Mouse (Mus musculus): ENCODE results near the gene Med8. TPM values are rescaled to one million over a fixed set of nuclear protein-coding genes. Genes with fewer than 3 reads are reported as not detected.

Gene Med8
- polyA plus RNA-seq, 1 experiment from 2014 or later = 101 TPM

- H3K4me3 ChIP-seq (ENCODE audit: low read depth, low read length) = no peak overlapping the region
- peaks cover 4% of the 10 kb centered on the region; the same call in 1 of the 2 replicates for H3K36me3 ChIP-seq (ENCODE audit: control insufficient read depth, insufficient read depth, low read length)
- no peak overlapping the region for H3K9ac ChIP-seq (ENCODE audit: low read depth, low read length)
- no peak overlapping the region for H3K27ac ChIP-seq (ENCODE audit: low read length)
- no peak for ATAC-seq
- 91% methylated on average over 1 of the region's 1 CpGs for WGBS
- H3K4me1 ChIP-seq (ENCODE audit: control insufficient read depth, insufficient read depth, low read length) = peaks cover 10% of the 10 kb centered on the region
- no peak overlapping the region for H3K4me2 ChIP-seq (ENCODE audit: low read length)
- no peaks in the 10 kb centered on the region for H3K27me3 ChIP-seq (ENCODE audit: control insufficient read depth, insufficient read depth, low read depth, low read length)
- H3K9me3 ChIP-seq (replicated peaks; ENCODE audit: control insufficient read depth, low read length, poor library complexity, severe bottlenecking) = no peaks in the 10 kb centered on the region
These were observed 16.2 kb downstream of the Med8 start for GRCm38 (mm10) chr4:118425374-118425773.

GRCm38 (mm10) chr4:118427415-118427767 is 18.3 kb downstream of the Med8 start:
- Histone ChIP-seq H3K4me1 (ENCODE audit: control insufficient read depth, insufficient read depth, low read length) (peaks cover 10% of the 10 kb centered on the region), H3K9ac (ENCODE audit: low read depth, low read length) (peak overlapping the region; percentile 73), H3K27ac (ENCODE audit: low read length) (peak overlapping the region; percentile 12), H3K27me3 (ENCODE audit: control insufficient read depth, insufficient read depth, low read depth, low read length) (no peaks in the 10 kb centered on the region), H3K4me2 (ENCODE audit: low read length) (peak overlapping the region; percentile 72), H3K36me3 (ENCODE audit: control insufficient read depth, insufficient read depth, low read length) (peaks cover 8% of the 10 kb centered on the region; the same call in 1 of the 2 replicates), H3K9me3 (replicated peaks; ENCODE audit: control insufficient read depth, low read length, poor library complexity, severe bottlenecking) (no peaks in the 10 kb centered on the region), H3K4me3 (ENCODE audit: low read depth, low read length) (peak overlapping the region; percentile 45)
- ATAC-seq = peak; percentile 32
- 4% methylated on average over 5 of the region's 5 CpGs for WGBS

GRCm38 (mm10) chr4:118427768-118428451 is 18.8 kb downstream of the Med8 start, which contains the start of gene Elovl1:
Gene Elovl1, plus strand, starts transcription at chr4:118428093.
- Histone ChIP-seq H3K9ac (ENCODE audit: low read depth, low read length) (peak within 1 kb of the TSS; percentile 73), H3K4me2 (ENCODE audit: low read length) (peak within 1 kb of the TSS; percentile 72), H3K4me1 (ENCODE audit: control insufficient read depth, insufficient read depth, low read length) (peaks cover 10% of the 10 kb centered on the region), H3K27ac (ENCODE audit: low read length) (peak within 1 kb of the TSS; percentile 65), H3K36me3 (ENCODE audit: control insufficient read depth, insufficient read depth, low read length) (peaks cover 8% of the 10 kb centered on the region; the same call in 1 of the 2 replicates), H3K9me3 (replicated peaks; ENCODE audit: control insufficient read depth, low read length, poor library complexity, severe bottlenecking) (no peaks in the 10 kb centered on the region), H3K27me3 (ENCODE audit: control insufficient read depth, insufficient read depth, low read depth, low read length) (no peaks in the 10 kb centered on the region), H3K4me3 (ENCODE audit: low read depth, low read length) (peak within 1 kb of the TSS; percentile 45)
- peak; percentile 90 for ATAC-seq
- 2% methylated on average over 25 of the region's 31 CpGs for WGBS

GRCm38 (mm10) chr4:118428531-118429214 is 19.5 kb downstream of the Med8 start:
- 55% methylated on average over 15 of the region's 15 CpGs for WGBS
- peak; percentile 17; the same call in 1 of the 2 replicates for ATAC-seq
- peak overlapping the region; percentile 72 for H3K4me2 ChIP-seq (ENCODE audit: low read length)
- H3K27me3 ChIP-seq (ENCODE audit: control insufficient read depth, insufficient read depth, low read depth, low read length) = no peaks in the 10 kb centered on the region
- H3K36me3 ChIP-seq (ENCODE audit: control insufficient read depth, insufficient read depth, low read length) = peaks cover 8% of the 10 kb centered on the region; the same call in 1 of the 2 replicates
- peaks cover 10% of the 10 kb centered on the region for H3K4me1 ChIP-seq (ENCODE audit: control insufficient read depth, insufficient read depth, low read length)
- H3K4me3 ChIP-seq (ENCODE audit: low read depth, low read length) = peak overlapping the region; percentile 45
- peak overlapping the region; percentile 73 for H3K9ac ChIP-seq (ENCODE audit: low read depth, low read length)
- no peaks in the 10 kb centered on the region for H3K9me3 ChIP-seq (replicated peaks; ENCODE audit: control insufficient read depth, low read length, poor library complexity, severe bottlenecking)
- H3K27ac ChIP-seq (ENCODE audit: low read length) = peak overlapping the region; percentile 65; the same call in 1 of the 2 replicates

- Histone ChIP-seq H3K36me3 (ENCODE audit: control insufficient read depth, insufficient read depth, low read length) (peaks cover 8% of the 10 kb centered on the region; the same call in 1 of the 2 replicates), H3K27me3 (ENCODE audit: control insufficient read depth, insufficient read depth, low read depth, low read length) (no peaks in the 10 kb centered on the region), H3K4me3 (ENCODE audit: low read depth, low read length) (no peak overlapping the region), H3K27ac (ENCODE audit: low read length) (no peak overlapping the region), H3K9me3 (replicated peaks; ENCODE audit: control insufficient read depth, low read length, poor library complexity, severe bottlenecking) (no peaks in the 10 kb centered on the region), H3K4me2 (ENCODE audit: low read length) (no peak overlapping the region), H3K4me1 (ENCODE audit: control insufficient read depth, insufficient read depth, low read length) (peaks cover 10% of the 10 kb centered on the region), H3K9ac (ENCODE audit: low read depth, low read length) (no peak overlapping the region)
- no peak for ATAC-seq
- WGBS = 70% methylated on average over 7 of the region's 7 CpGs
These were observed 20.2 kb downstream of the Med8 start for GRCm38 (mm10) chr4:118429215-118429895.

- Histone ChIP-seq H3K36me3 (ENCODE audit: control insufficient read depth, insufficient read depth, low read length) (peaks cover 8% of the 10 kb centered on the region; the same call in 1 of the 2 replicates), H3K4me2 (ENCODE audit: low read length) (no peak overlapping the region), H3K9ac (ENCODE audit: low read depth, low read length) (no peak overlapping the region), H3K27ac (ENCODE audit: low read length) (no peak overlapping the region), H3K4me1 (ENCODE audit: control insufficient read depth, insufficient read depth, low read length) (peaks cover 7% of the 10 kb centered on the region), H3K27me3 (ENCODE audit: control insufficient read depth, insufficient read depth, low read depth, low read length) (no peaks in the 10 kb centered on the region), H3K4me3 (ENCODE audit: low read depth, low read length) (no peak overlapping the region), H3K9me3 (replicated peaks; ENCODE audit: control insufficient read depth, low read length, poor library complexity, severe bottlenecking) (no peaks in the 10 kb centered on the region)
- 71% methylated on average over 8 of the region's 8 CpGs for WGBS
- ATAC-seq = no peak
These were observed 23.2 kb downstream of the Med8 start for GRCm38 (mm10) chr4:118432332-118432731.

- no peaks in the 10 kb centered on the region for H3K9me3 ChIP-seq (replicated peaks; ENCODE audit: control insufficient read depth, low read length, poor library complexity, severe bottlenecking)
- peaks cover 7% of the 10 kb centered on the region; the same call in 1 of the 2 replicates for H3K4me1 ChIP-seq (ENCODE audit: control insufficient read depth, insufficient read depth, low read length)
- no peaks in the 10 kb centered on the region for H3K27me3 ChIP-seq (ENCODE audit: control insufficient read depth, insufficient read depth, low read depth, low read length)
- peak within 1 kb of the TSS; percentile 52 for H3K4me3 ChIP-seq (ENCODE audit: low read depth, low read length)
- H3K9ac ChIP-seq (ENCODE audit: low read depth, low read length) = peak within 1 kb of the TSS; percentile 70
- H3K27ac ChIP-seq (ENCODE audit: low read length) = peak within 1 kb of the TSS; percentile 81
- WGBS = 1% methylated on average over 67 of the region's 67 CpGs
- peak within 1 kb of the TSS; percentile 98 for H3K4me2 ChIP-seq (ENCODE audit: low read length)
- peak; percentile 96 for ATAC-seq
- peaks cover 6% of the 10 kb centered on the region; the same call in 1 of the 2 replicates for H3K36me3 ChIP-seq (ENCODE audit: control insufficient read depth, insufficient read depth, low read length)
These were observed 27.9 kb downstream of the Med8 start, which contains the start of gene Cdc20 for GRCm38 (mm10) chr4:118436820-118437603. Gene Cdc20, minus strand, starts transcription at chr4:118437352.

- peak overlapping the region; percentile 70 for H3K9ac ChIP-seq (ENCODE audit: low read depth, low read length)
- no peaks in the 10 kb centered on the region for H3K36me3 ChIP-seq (ENCODE audit: control insufficient read depth, insufficient read depth, low read length)
- 9% methylated on average over 12 of the region's 12 CpGs for WGBS
- H3K4me3 ChIP-seq (ENCODE audit: low read depth, low read length) = peak overlapping the region; percentile 52
- peaks cover 7% of the 10 kb centered on the region; the same call in 1 of the 2 replicates for H3K4me1 ChIP-seq (ENCODE audit: control insufficient read depth, insufficient read depth, low read length)
- no peaks in the 10 kb centered on the region for H3K9me3 ChIP-seq (replicated peaks; ENCODE audit: control insufficient read depth, low read length, poor library complexity, severe bottlenecking)
- H3K4me2 ChIP-seq (ENCODE audit: low read length) = peak overlapping the region; percentile 98
- no peaks in the 10 kb centered on the region for H3K27me3 ChIP-seq (ENCODE audit: control insufficient read depth, insufficient read depth, low read depth, low read length)
- peak; percentile 18 for ATAC-seq
- peak overlapping the region; percentile 81 for H3K27ac ChIP-seq (ENCODE audit: low read length)
These were observed 28.7 kb downstream of the Med8 start for GRCm38 (mm10) chr4:118437829-118438253.

Data from midbrain, embryonic 16.5 days (tissue).